Mouse (Mus musculus): ENCODE measurements at regions not wholly inside any gene's neighbourhood (a gene's known extent, or its start where the extent isn't known, plus 50 kb on each side); places are given as distances from the start of the nearest gene placed in this dataset.

DNA sequence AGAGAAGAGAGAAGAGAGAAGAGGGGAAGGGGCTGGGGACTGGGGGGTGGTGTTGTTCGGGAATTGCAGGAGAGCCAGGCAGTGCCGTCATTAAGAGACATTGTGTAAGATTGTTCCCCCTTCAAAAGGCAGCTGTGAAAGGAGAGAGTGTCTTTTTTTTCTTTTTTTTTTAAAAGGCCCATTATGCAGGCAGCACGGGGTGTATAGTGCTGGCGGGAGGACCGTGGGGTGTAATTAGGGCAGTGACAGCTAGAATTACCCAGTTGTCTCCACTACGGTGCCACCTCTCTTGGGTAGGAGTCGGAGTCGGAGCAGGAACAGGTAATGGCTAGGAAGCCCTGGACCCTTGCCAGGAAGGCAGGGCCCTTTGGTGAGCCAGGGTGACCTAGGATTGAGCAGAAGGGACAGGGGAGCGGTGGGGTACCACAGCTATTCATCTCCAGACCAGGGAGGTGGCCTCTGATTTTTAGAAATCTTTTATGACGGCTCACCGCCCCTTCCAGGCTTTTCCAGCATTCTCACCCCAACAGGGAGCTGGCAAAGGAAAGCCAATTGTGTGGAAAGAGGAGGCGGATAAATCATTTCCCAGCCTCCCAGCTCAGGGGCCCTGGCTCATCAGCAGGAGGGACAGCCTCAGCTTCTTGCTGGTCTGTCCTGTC, 67.2 kb upstream of the Zc3h12a start:
- TF ChIP-seq ZNF384 (IDR thresholded peaks at IDR 0.05; ENCODE audit: low read depth, low read length) (no peak), HCFC1 (IDR thresholded peaks at IDR 0.05; ENCODE audit: borderline replicate concordance, insufficient read depth, low read length) (no peak), ZC3H11A (IDR thresholded peaks at IDR 0.05; ENCODE audit: borderline replicate concordance, low read depth, low read length) (no peak), CHD2 (IDR thresholded peaks at IDR 0.05; ENCODE audit: low read depth, low read length) (no peak), MAFK (IDR thresholded peaks at IDR 0.05; ENCODE audit: insufficient read depth, low read depth, low read length) (no peak)

Measured in ES-E14 (cell line).